Mouse (Mus musculus) heart, postnatal 14 days (tissue): ENCODE results near the gene Kmt5b. TPM values are rescaled to one million over a fixed set of nuclear protein-coding genes. Genes with fewer than 3 reads are reported as not detected.

Source experiments
- DNase-seq, 2 experiments: peaks; one replicate each; pipeline ENCODE4 v3.0.0; 2021 to 2022
- intact Hi-C: fragments of 180-260 bp; cut with DNase I; formaldehyde crosslinking; loops from one replicate; pipeline ENCODE4 v1.15.1; 2025
- total RNA-seq, 2 experiments: library from RNA; stranded (reverse); gene quantifications; 2 replicates each; pipeline ENCODE4 v1.2.3; 2021

The Kmt5b gene
- total RNA-seq, 2 experiments from 2014 or later = 35.3 to 40.1 TPM

GRCm38 (mm10) chr19:3855091-3855490 lies 87.9 kb downstream of the Kmt5b start:
- no peak for DNase-seq
- intact Hi-C loops = no loop called here

- no peak for DNase-seq
- intact Hi-C loops = no loop called here
These were observed 88.4 kb downstream of the Kmt5b start for GRCm38 (mm10) chr19:3855601-3856000.

GRCm38 (mm10) chr19:3857220-3857619 lies 90.0 kb downstream of the Kmt5b start:
- no peak for DNase-seq
- intact Hi-C loops = no loop called here

GRCm38 (mm10) chr19:3862713-3863112 lies 95.5 kb downstream of the Kmt5b start:
- intact Hi-C loops = no loop called here
- DNase-seq = no peak

- intact Hi-C loops = no loop called here
- no peak for DNase-seq
These were observed 97.7 kb downstream of the Kmt5b start for GRCm38 (mm10) chr19:3864960-3865359.

Other genes starting within 250 kb of the Kmt5b start
- 10 to 100 TPM; 83.3 to 85.6 TPM for gene Ppp6r3, start 191.7 kb upstream of the Kmt5b start, total RNA-seq
- gene Lrp5, start 80.9 kb upstream of the Kmt5b start, total RNA-seq = 10 to 100 TPM; 47.8 to 52.8 TPM
- 1 to 10 TPM; 8.9 TPM for gene 1810055G02Rik, start 59.1 kb upstream of the Kmt5b start, total RNA-seq
- gene Chka, start 84.4 kb downstream of the Kmt5b start, total RNA-seq = 10 to 100 TPM; 15.1 to 15.7 TPM
- 10 to 100 TPM; 16.0 to 20.4 TPM for gene Tcirg1, start 139.7 kb downstream of the Kmt5b start, total RNA-seq
- 100 to 1,000 TPM; 438 to 441 TPM for gene Ndufs8, start 145.4 kb downstream of the Kmt5b start, total RNA-seq
- 1 to 10 TPM; 2.6 to 3.2 TPM for gene Aldh3b1, start 162.4 kb downstream of the Kmt5b start, total RNA-seq
- gene Unc93b1, start 167.8 kb downstream of the Kmt5b start, total RNA-seq = 10 to 100 TPM; 21.7 to 21.9 TPM
- under 1 TPM; 0.12 to 0.31 TPM for gene Aldh3b3, start 191.2 kb downstream of the Kmt5b start, total RNA-seq
- under 1 TPM; 0.57 to 0.59 TPM for gene Aldh3b2, start 204.9 kb downstream of the Kmt5b start, total RNA-seq
- gene Acy3, start 219.1 kb downstream of the Kmt5b start, total RNA-seq = 10 to 100 TPM; 11.7 to 15.2 TPM
- not detected for gene Tbx10, start 225.3 kb downstream of the Kmt5b start, total RNA-seq
- gene Nudt8, start 233.2 kb downstream of the Kmt5b start, total RNA-seq = 10 to 100 TPM; 66.8 to 69.4 TPM
- 1 to 10 TPM; 2.0 to 2.6 TPM for gene Gm49405, start 233.2 kb downstream of the Kmt5b start, total RNA-seq
- 10 to 100 TPM; 73.8 to 83.6 TPM for gene Doc2g, start 235.9 kb downstream of the Kmt5b start, total RNA-seq
- 1,000 to 10,000 TPM; 1,061 to 1,067 TPM for gene Ndufv1, start 245.4 kb downstream of the Kmt5b start, total RNA-seq